Mouse (Mus musculus) hindlimb bud, embryonic 11.5 days (tissue): ENCODE results near the gene Gjd3.
"Not testable (repeated sequence)": the region's sequence is repeated elsewhere in the genome, so short reads cannot be mapped to it uniquely, and the experiment has no call there.

Experiments
- DNase-seq: peaks from one replicate; pipeline ENCODE4 v3.0.0-alpha.2; 2012; ENCODE audit warnings: low read depth, low spot score; ENCODE audit errors: extremely low spot score

Gjd3 gene

GRCm38 (mm10) chr11:98935123-98935522, 47.7 kb downstream of the Gjd3 start:
- no peak for DNase-seq

GRCm38 (mm10) chr11:98934367-98934766, 48.4 kb downstream of the Gjd3 start:
- no peak for DNase-seq

- DNase-seq, result not testable (repeated sequence)
Observed at GRCm38 (mm10) chr11:98933847-98934246, 49.0 kb downstream of the Gjd3 start.

- DNase-seq, result no peak
Observed at GRCm38 (mm10) chr11:98933151-98933550, 49.7 kb downstream of the Gjd3 start.

GRCm38 (mm10) chr11:98932293-98933091, 50.3 kb downstream of the Gjd3 start:
- DNase-seq, result no peak
